Mouse (Mus musculus) intestine, postnatal 0 days (tissue): ENCODE results near the gene Ccl22. TPM values are rescaled to one million over a fixed set of nuclear protein-coding genes. Genes with fewer than 3 reads are reported as not detected.

Experiments used
- ATAC-seq: fragments of 200-750 bp; cut with Nextera tagmentation; 2 replicates; pipeline ENCODE4 v1.8.0; 2017; ENCODE audit warnings: mild to moderate bottlenecking, moderate TSS enrichment, moderate library complexity
- H3K27ac ChIP-seq: fragments of 300-500 bp; sonication (generic); 2 replicates; pipeline ENCODE4 v1.5.1; 2014; ENCODE audit warnings: mild to moderate bottlenecking, low read depth, low read length, moderate library complexity
- H3K27me3 ChIP-seq: fragments of 300-500 bp; sonication (generic); replicated peaks from 2 replicates; pipeline ENCODE4 v1.6.1; 2014; ENCODE audit warnings: low read length, mixed read lengths; ENCODE audit not compliant: control insufficient read depth, insufficient read depth
- H3K36me3 ChIP-seq: fragments of 300-500 bp; sonication (generic); 2 replicates; pipeline ENCODE4 v1.6.1; 2014; ENCODE audit warnings: mild to moderate bottlenecking, moderate library complexity; ENCODE audit not compliant: control insufficient read depth, insufficient read depth
- H3K4me1 ChIP-seq: fragments of 300-500 bp; sonication (generic); replicated peaks from 2 replicates; pipeline ENCODE4 v1.6.1; 2014; ENCODE audit warnings: antibody characterized with exemption, low read length, mixed read lengths; ENCODE audit not compliant: control insufficient read depth, insufficient read depth
- H3K4me2 ChIP-seq: fragments of 300-500 bp; sonication (generic); replicated peaks from 2 replicates; pipeline ENCODE4 v1.6.1; 2014; ENCODE audit warnings: low read depth, mild to moderate bottlenecking, moderate library complexity
- H3K4me3 ChIP-seq: fragments of 300-500 bp; sonication (generic); 2 replicates; pipeline ENCODE4 v1.5.1; 2014; ENCODE audit warnings: low read depth, low read length
- H3K9ac ChIP-seq: fragments of 300-500 bp; sonication (generic); 2 replicates; pipeline ENCODE4 v1.6.1; 2014; ENCODE audit warnings: mild to moderate bottlenecking, low read depth, low read length
- H3K9me3 ChIP-seq: fragments of 300-500 bp; sonication (generic); 2 replicates; pipeline ENCODE4 v1.6.1; 2016; ENCODE audit warnings: mixed run types; ENCODE audit not compliant: control insufficient read depth
- CTCF ChIP-seq: sonication (generic); IDR thresholded peaks from 2 replicates; pipeline ENCODE4 v1.5.1; 2016; ENCODE audit warnings: low read depth, mild to moderate bottlenecking, control low read depth, antibody characterized with exemption, moderate library complexity
- WGBS: fragments of 180-500 bp; shearing (Covaris S2); extraction: QIAGEN DNeasy Blood & Tissue Kit; methylation state at CpG from one replicate; pipeline ENCODE4 v1.1.7; 2014; 5-methylcytosine and 5-hydroxymethylcytosine counted together
- polyA plus RNA-seq: library from polyadenylated mRNA; unstranded; fragments of >200 nt; fragmentation: Nextera tagmentation; extraction: Ambion mirVana; gene quantifications from 2 replicates; pipeline ENCODE4 v1.2.1, GENCODE M21; 2015

Gene Ccl22
- polyA plus RNA-seq, 1 experiment from 2014 or later = 0.05 TPM

DNA sequence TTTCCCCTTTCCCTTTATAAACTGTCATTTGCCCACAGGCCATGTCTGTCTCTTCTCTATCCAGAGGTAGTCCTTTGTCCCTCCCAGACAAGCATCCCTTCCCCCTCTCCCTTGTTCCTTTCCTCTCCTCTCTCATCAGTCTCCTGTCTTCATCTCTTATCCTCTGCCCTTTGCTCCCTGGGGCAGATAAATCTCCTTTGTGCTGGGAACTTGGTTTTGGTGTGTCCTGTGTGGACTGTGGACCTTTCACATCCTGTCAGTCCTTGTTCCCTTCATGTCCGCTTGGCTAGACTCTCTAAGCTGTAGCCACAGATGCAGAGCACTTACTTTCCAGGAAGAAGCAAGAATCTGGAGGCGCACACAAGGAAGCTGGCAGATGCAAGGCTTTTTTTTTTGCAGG is 9.1 kb downstream of the Ccl22 start:
- H3K27me3 ChIP-seq = no peaks in the 10 kb centered on the region
- 0 out of 2 replicates have a peak overlapping the region, but pooled peaks have one; percentile 7 for H3K27ac ChIP-seq
- H3K4me2 ChIP-seq = no peak overlapping the region
- H3K9ac ChIP-seq = no peak overlapping the region
- H3K36me3 ChIP-seq = no peaks in the 10 kb centered on the region
- no peaks in the 10 kb centered on the region for H3K9me3 ChIP-seq
- no peaks in the 10 kb centered on the region for H3K4me1 ChIP-seq
- peak; percentile 93 for ATAC-seq
- WGBS = 26% methylated on average over 2 of the region's 2 CpGs
- no peak for TF ChIP-seq CTCF
- no peak overlapping the region for H3K4me3 ChIP-seq

- Histone ChIP-seq H3K9me3 (no peaks in the 10 kb centered on the region), H3K4me2 (no peak overlapping the region), H3K4me1 (peaks cover 5% of the 10 kb centered on the region), H3K9ac (no peak overlapping the region), H3K27me3 (no peaks in the 10 kb centered on the region), H3K36me3 (no peaks in the 10 kb centered on the region), H3K27ac (no peak overlapping the region), H3K4me3 (no peak overlapping the region)
- 40% methylated on average over 9 of the region's 9 CpGs for WGBS
- TF ChIP-seq CTCF = no peak
- no peak for ATAC-seq
Measured at GRCm38 (mm10) chr8:94767035-94767434, 21.6 kb downstream of the Ccl22 start.

- no peaks in the 10 kb centered on the region for H3K9me3 ChIP-seq
- peak overlapping the region; percentile 87 for H3K27ac ChIP-seq
- no peak overlapping the region for H3K4me3 ChIP-seq
- peak; percentile 95 for ATAC-seq
- no peaks in the 10 kb centered on the region for H3K27me3 ChIP-seq
- H3K4me2 ChIP-seq = peak overlapping the region; percentile 80
- no peak; the same call in 1 of the 2 replicates for TF ChIP-seq CTCF
- 0 out of 2 replicates have a peak overlapping the region, but pooled peaks have one; percentile 34 for H3K9ac ChIP-seq
- H3K4me1 ChIP-seq = peaks cover 5% of the 10 kb centered on the region
- 11% methylated on average over 6 of the region's 6 CpGs for WGBS
- no peaks in the 10 kb centered on the region for H3K36me3 ChIP-seq
Measured at GRCm38 (mm10) chr8:94770945-94771344, 25.6 kb downstream of the Ccl22 start.

- no peaks in the 10 kb centered on the region for H3K9me3 ChIP-seq
- peak within 1 kb of the TSS; percentile 56 for H3K4me3 ChIP-seq
- H3K27me3 ChIP-seq = no peaks in the 10 kb centered on the region
- peak within 1 kb of the TSS; percentile 63 for H3K9ac ChIP-seq
- WGBS = under 1% methylated on average over 38 of the region's 38 CpGs
- H3K4me1 ChIP-seq = peaks cover 5% of the 10 kb centered on the region
- H3K4me2 ChIP-seq = peak within 1 kb of the TSS; percentile 80
- no peak for TF ChIP-seq CTCF
- ATAC-seq = peak; percentile 74
- H3K27ac ChIP-seq = peak within 1 kb of the TSS; percentile 87
- no peaks in the 10 kb centered on the region; the same call in 1 of the 2 replicates for H3K36me3 ChIP-seq
Measured at GRCm38 (mm10) chr8:94771941-94772670, 26.7 kb downstream of the Ccl22 start, which contains the start of gene Cx3cl1. Gene Cx3cl1, plus strand, starts transcription at chr8:94772009.

DNA sequence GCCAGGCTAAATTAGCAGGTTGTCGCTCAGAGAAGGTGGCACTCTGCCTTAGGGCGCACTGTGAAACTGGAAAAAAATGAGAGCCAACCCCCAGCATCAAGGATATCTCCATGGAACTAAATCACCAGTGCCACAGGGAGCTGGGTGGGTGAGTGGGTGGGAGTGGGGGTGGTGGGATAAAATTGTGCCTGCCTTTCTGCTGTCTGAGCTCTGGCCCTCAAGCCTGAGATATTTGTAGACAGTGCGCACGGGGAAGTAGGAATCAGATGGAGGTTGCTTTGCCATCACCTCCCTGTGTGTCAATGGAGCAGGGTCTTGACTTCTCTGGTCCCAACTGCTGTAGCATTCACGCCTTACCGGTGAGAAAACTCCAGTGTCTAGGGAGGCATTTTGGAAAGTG is 27.7 kb downstream of the Ccl22 start:
- TF ChIP-seq CTCF = no peak
- Histone ChIP-seq H3K27ac (no peak overlapping the region), H3K4me1 (peaks cover 8% of the 10 kb centered on the region), H3K27me3 (no peaks in the 10 kb centered on the region), H3K4me2 (peak overlapping the region; percentile 80), H3K4me3 (peak overlapping the region; percentile 56), H3K9me3 (no peaks in the 10 kb centered on the region), H3K9ac (no peak overlapping the region; the same call in 1 of the 2 replicates), H3K36me3 (no peaks in the 10 kb centered on the region; the same call in 1 of the 2 replicates)
- 72% methylated on average over 6 of the region's 6 CpGs for WGBS
- ATAC-seq = no peak

GRCm38 (mm10) chr8:94773700-94774171 is 28.3 kb downstream of the Ccl22 start:
- H3K4me3 ChIP-seq = no peak overlapping the region
- WGBS = 63% methylated on average over 12 of the region's 12 CpGs
- no peak for ATAC-seq

More at GRCm38 (mm10) chr8:94773700-94774171, 28.3 kb downstream of the Ccl22 start:
- no peak overlapping the region for H3K27ac ChIP-seq
- no peak overlapping the region for H3K9ac ChIP-seq
- H3K27me3 ChIP-seq = no peaks in the 10 kb centered on the region
- peaks cover 12% of the 10 kb centered on the region for H3K4me1 ChIP-seq
- peak overlapping the region; percentile 80 for H3K4me2 ChIP-seq
- TF ChIP-seq CTCF = no peak
- H3K36me3 ChIP-seq = no peaks in the 10 kb centered on the region; the same call in 1 of the 2 replicates
- no peaks in the 10 kb centered on the region for H3K9me3 ChIP-seq
